32 mouse cellular contexts compared by ENCODE assay signal in the genomic region with DNA sequence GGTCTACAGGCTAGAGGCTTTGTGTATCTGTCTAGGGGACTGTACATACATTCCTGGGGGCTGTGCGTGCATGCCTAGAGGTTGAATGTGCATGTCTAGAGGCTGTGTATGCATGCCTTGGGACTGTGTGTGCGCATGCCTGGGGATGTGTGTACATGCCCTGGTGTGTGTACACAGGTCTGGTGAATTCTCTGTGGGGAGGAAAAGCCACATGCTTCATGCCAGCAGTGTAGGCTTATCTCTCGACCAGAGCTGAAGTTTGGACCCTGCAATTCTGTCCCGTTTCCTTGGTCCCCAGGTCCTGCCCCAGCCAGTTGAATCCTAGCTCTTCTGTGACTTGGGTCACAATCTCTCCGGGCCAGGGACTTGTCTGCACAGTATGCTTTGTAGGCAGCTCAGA. TPM values are rescaled to one million over a fixed set of nuclear protein-coding genes. Genes with fewer than 3 reads are reported as not detected.
DNase-seq lines count a peak whose midpoint lies in the region; ATAC-seq and TF ChIP-seq lines count a peak whose summit lies in the region.
"Had no signal": no experiment of that assay in that cellular context is flagged by ENCODE, and none has a peak within 500 bp of the region (broad histone marks: within the 10 kb centered on the region; RNA-seq: fewer than 3 reads in every experiment).

No protein-coding gene starts in this region.

- intact Hi-C loops in heart, postnatal 14 days (cut with DNase I): no loop called here

- H3K9ac ChIP-seq in lung, embryonic 14.5 days: no peak overlapping the region
- no peak overlapping the region for H3K9ac ChIP-seq in intestine, embryonic 15.5 days
- H3K9ac ChIP-seq: forebrain, embryonic 13.5 days; heart, embryonic 15.5 days; kidney, embryonic 15.5 days; neural tube, embryonic 15.5 days had no signal

- H3K27ac ChIP-seq in heart, embryonic 10.5 days: peak overlapping the region; percentile 67; the same call in 1 of the 2 replicates
- peak overlapping the region; percentile 19; the same call in 1 of the 2 replicates for H3K27ac ChIP-seq in lung, embryonic 14.5 days (ENCODE audit: low read depth)
- peak overlapping the region; percentile 64; the same call in 1 of the 2 replicates for H3K27ac ChIP-seq in intestine, embryonic 15.5 days
- peak overlapping the region; percentile 57 for H3K27ac ChIP-seq in small intestine, adult 2 months (ENCODE audit: insufficient read depth, low read depth, low read length)
- H3K27ac ChIP-seq: forebrain, embryonic 13.5 days; heart, embryonic 15.5 days; hindbrain, embryonic 10.5 days; kidney, embryonic 15.5 days; midbrain, embryonic 10.5 days; neural tube, embryonic 15.5 days had no signal

- TF ChIP-seq POLR2A in lung, adult 2 months (IDR thresholded peaks at IDR 0.05; ENCODE audit: borderline replicate concordance, extremely low read depth, low read depth, low read length): no peak
- no peak for TF ChIP-seq POLR2A in small intestine, adult 2 months (IDR thresholded peaks at IDR 0.05; ENCODE audit: low read depth, low read length)

- peaks cover 34% of the 10 kb centered on the region for H3K4me1 ChIP-seq in heart, embryonic 10.5 days
- H3K4me1 ChIP-seq in lung, embryonic 14.5 days (ENCODE audit: insufficient read depth): peaks cover 26% of the 10 kb centered on the region
- H3K4me1 ChIP-seq in lung, adult 2 months (ENCODE audit: control insufficient read depth, insufficient read depth, low read length): no peaks in the 10 kb centered on the region; the same call in 1 of the 2 replicates
- H3K4me1 ChIP-seq in intestine, embryonic 15.5 days (replicated peaks): peaks cover 27% of the 10 kb centered on the region
- peaks cover 32% of the 10 kb centered on the region for H3K4me1 ChIP-seq in small intestine, adult 2 months (ENCODE audit: control insufficient read depth, insufficient read depth, insufficient read length, low read length)
- H3K4me1 ChIP-seq: forebrain, embryonic 13.5 days; neural tube, embryonic 15.5 days had no signal

- no peaks in the 10 kb centered on the region for H3K9me3 ChIP-seq in heart, embryonic 10.5 days
- H3K9me3 ChIP-seq in lung, embryonic 14.5 days (ENCODE audit: low read depth, low read length): no peaks in the 10 kb centered on the region
- no peaks in the 10 kb centered on the region for H3K9me3 ChIP-seq in intestine, embryonic 15.5 days
- H3K9me3 ChIP-seq: forebrain, embryonic 13.5 days; G1E; heart, embryonic 15.5 days; hindbrain, embryonic 10.5 days; kidney, embryonic 15.5 days; midbrain, embryonic 10.5 days; neural tube, embryonic 15.5 days had no signal

- peak overlapping the region; percentile 2; the same call in 1 of the 2 replicates for H3K4me3 ChIP-seq in heart, embryonic 10.5 days
- no peak overlapping the region for H3K4me3 ChIP-seq in lung, embryonic 14.5 days (ENCODE audit: low read depth, low read length)
- H3K4me3 ChIP-seq in lung, adult 2 months (replicated peaks; ENCODE audit: extremely low read depth, low read depth, low read length): no peak overlapping the region
- no peak overlapping the region for H3K4me3 ChIP-seq in intestine, embryonic 15.5 days (replicated peaks)
- H3K4me3 ChIP-seq in small intestine, adult 2 months (ENCODE audit: low read depth, low read length): no peak overlapping the region
- H3K4me3 ChIP-seq: forebrain, embryonic 13.5 days; heart, embryonic 15.5 days; hindbrain, embryonic 10.5 days; kidney, embryonic 15.5 days; midbrain, embryonic 10.5 days; neural tube, embryonic 15.5 days had no signal

- no peak overlapping the region for H3K4me2 ChIP-seq in lung, embryonic 14.5 days
- 0 out of 2 replicates have a peak overlapping the region, but pooled peaks have one; percentile 19 for H3K4me2 ChIP-seq in intestine, embryonic 15.5 days (replicated peaks)
- H3K4me2 ChIP-seq: forebrain, embryonic 13.5 days; heart, embryonic 15.5 days; kidney, embryonic 15.5 days; neural tube, embryonic 15.5 days had no signal

- ATAC-seq in lung, embryonic 14.5 days (ENCODE audit: insufficient read depth): peak; percentile 18; the same call in 1 of the 2 replicates
- peak; percentile 48 for ATAC-seq in intestine, embryonic 15.5 days
- ATAC-seq: forebrain, embryonic 13.5 days; hindbrain, embryonic 16.5 days; lung, postnatal 0 days; Patski had no signal

- WGBS in heart, embryonic 10.5 days: 59% methylated on average over 5 of the region's 5 CpGs
- WGBS in lung, embryonic 14.5 days: 56% methylated on average over 5 of the region's 5 CpGs
- 58% methylated on average over 5 of the region's 5 CpGs for WGBS in lung, adult 2 months
- WGBS in intestine, embryonic 15.5 days: 57% methylated on average over 5 of the region's 5 CpGs
- 22% methylated on average over 5 of the region's 5 CpGs for WGBS in small intestine, adult 2 months

- no peaks in the 10 kb centered on the region for H3K36me3 ChIP-seq in heart, embryonic 10.5 days
- no peaks in the 10 kb centered on the region for H3K36me3 ChIP-seq in lung, embryonic 14.5 days (ENCODE audit: insufficient read depth)
- H3K36me3 ChIP-seq in intestine, embryonic 15.5 days: no peaks in the 10 kb centered on the region
- no peaks in the 10 kb centered on the region for H3K36me3 ChIP-seq in small intestine, adult 2 months (ENCODE audit: control insufficient read depth, insufficient read depth, low read length)
- H3K36me3 ChIP-seq: G1E; heart, embryonic 15.5 days; hindbrain, embryonic 10.5 days; kidney, embryonic 15.5 days; midbrain, embryonic 10.5 days; neural tube, embryonic 15.5 days had no signal

- no peak for TF ChIP-seq CTCF in lung, embryonic 14.5 days (IDR thresholded peaks at IDR 0.05; ENCODE audit: low read depth)
- TF ChIP-seq CTCF in lung, adult 2 months (IDR thresholded peaks at IDR 0.05; ENCODE audit: insufficient read depth, low read length): no peak
- TF ChIP-seq CTCF in small intestine, adult 2 months (IDR thresholded peaks at IDR 0.05; ENCODE audit: extremely low read depth, insufficient read length, insufficient replicate concordance, low read depth, low read length): no peak

- no peaks in the 10 kb centered on the region for H3K27me3 ChIP-seq in heart, embryonic 10.5 days (ENCODE audit: insufficient read depth, poor library complexity, severe bottlenecking)
- H3K27me3 ChIP-seq in lung, embryonic 14.5 days (ENCODE audit: insufficient read depth, low read length): no peaks in the 10 kb centered on the region
- no peaks in the 10 kb centered on the region for H3K27me3 ChIP-seq in intestine, embryonic 15.5 days (replicated peaks)
- no peaks in the 10 kb centered on the region for H3K27me3 ChIP-seq in small intestine, adult 2 months (ENCODE audit: control insufficient read depth, insufficient read depth, low read length)
- H3K27me3 ChIP-seq: forebrain, embryonic 13.5 days; heart, embryonic 15.5 days; kidney, embryonic 15.5 days; neural tube, embryonic 15.5 days had no signal

- no peak for DNase-seq in heart, embryonic 10.5 days (ENCODE audit: low spot score)
- no peak for DNase-seq in heart, postnatal 14 days
- DNase-seq in lung, embryonic 14.5 days: no peak
- DNase-seq in lung, adult 2 months: no peak
- no peak for DNase-seq in adipocyte (ENCODE audit: low spot score)
- no peak for DNase-seq in B cell, adult 2 months
- DNase-seq: adrenal gland, postnatal 14 days; cerebellum, adult 2 months; cerebellum, postnatal 36 days; kidney, adult 11 months; kidney, postnatal 36 days; layer of hippocampus, postnatal 36 days; right cerebral cortex, adult 18-20 months; right cerebral cortex, postnatal 4 days; thymus, postnatal 25 days had no signal

RNA-seq across cellular contexts. Expression of a gene that starts 1.9 kb away (rescaled TPM):
- polyA plus RNA-seq in heart, embryonic 10.5 days (2016; fragmentation: Nextera tagmentation; extraction: Ambion mirVana): 0.16 and 0.68 TPM in 2 replicates
- not detected for total RNA-seq in heart, postnatal 14 days (2021)
- 1.9 and 2.3 TPM in 2 replicates for polyA plus RNA-seq in lung, embryonic 14.5 days (2014; fragmentation: Nextera tagmentation; extraction: Ambion mirVana)
- polyA plus RNA-seq in lung, adult 2 months (2012; rRNA removed): 1.4 and 2.3 TPM in 2 replicates
- polyA plus RNA-seq in intestine, embryonic 15.5 days (2015; fragmentation: Nextera tagmentation; extraction: Ambion mirVana): 2.8 and 3.8 TPM in 2 replicates
- 1.2 and 1.6 TPM in 2 replicates for polyA plus RNA-seq in small intestine, adult 2 months (2012; rRNA removed)
- total RNA-seq: adrenal gland, postnatal 14 days; gastrocnemius, adult 18-20 months; granulocyte monocyte progenitor cell, adult 5-6 weeks; layer of hippocampus, adult 8-10 months; layer of hippocampus, postnatal 36 days; left cerebral cortex, postnatal 10 days had no signal
- polyA plus RNA-seq: cerebellum, adult 2 months; forebrain, embryonic 13.5 days; G1E; hindbrain, embryonic 16.5 days; neural tube, embryonic 15.5 days; Patski had no signal

RNA-seq across cellular contexts. Expression of a gene that starts 18.3 kb away (rescaled TPM):
- polyA plus RNA-seq in heart, embryonic 10.5 days (2016; fragmentation: Nextera tagmentation; extraction: Ambion mirVana): 12.4 and 13.1 TPM in 2 replicates
- 10 to 100 TPM; 14.3 to 14.6 TPM for total RNA-seq in heart, postnatal 14 days (2021)
- 24.0 and 25.6 TPM in 2 replicates for polyA plus RNA-seq in lung, embryonic 14.5 days (2014; fragmentation: Nextera tagmentation; extraction: Ambion mirVana)
- 22.7 and 28.2 TPM in 2 replicates for polyA plus RNA-seq in lung, adult 2 months (2012; rRNA removed)
- polyA plus RNA-seq in intestine, embryonic 15.5 days (2015; fragmentation: Nextera tagmentation; extraction: Ambion mirVana): 11.4 and 12.7 TPM in 2 replicates
- 15.3 and 32.0 TPM in 2 replicates for polyA plus RNA-seq in small intestine, adult 2 months (2012; rRNA removed)

RNA-seq across cellular contexts. Expression of a gene that starts 34.4 kb away (rescaled TPM):
- 332 and 360 TPM in 2 replicates for polyA plus RNA-seq in heart, embryonic 10.5 days (2016; fragmentation: Nextera tagmentation; extraction: Ambion mirVana)
- total RNA-seq in heart, postnatal 14 days (2021): 100 to 1,000 TPM; 460 to 507 TPM
- polyA plus RNA-seq in lung, embryonic 14.5 days (2014; fragmentation: Nextera tagmentation; extraction: Ambion mirVana): 630 and 724 TPM in 2 replicates
- 2,052 and 2,661 TPM in 2 replicates for polyA plus RNA-seq in lung, adult 2 months (2012; rRNA removed)
- 577 and 672 TPM in 2 replicates for polyA plus RNA-seq in intestine, embryonic 15.5 days (2015; fragmentation: Nextera tagmentation; extraction: Ambion mirVana)
- 2,052 and 2,413 TPM in 2 replicates for polyA plus RNA-seq in small intestine, adult 2 months (2012; rRNA removed)

RNA-seq across cellular contexts. Expression of a gene that starts 42.9 kb away (rescaled TPM):
- 34.7 and 41.3 TPM in 2 replicates for polyA plus RNA-seq in heart, embryonic 10.5 days (2016; fragmentation: Nextera tagmentation; extraction: Ambion mirVana)
- total RNA-seq in heart, postnatal 14 days (2021): 1 to 10 TPM; 1.0 to 1.2 TPM
- polyA plus RNA-seq in lung, embryonic 14.5 days (2014; fragmentation: Nextera tagmentation; extraction: Ambion mirVana): 37.4 and 42.7 TPM in 2 replicates
- polyA plus RNA-seq in lung, adult 2 months (2012; rRNA removed): 5.4 and 9.9 TPM in 2 replicates
- 8.6 and 8.8 TPM in 2 replicates for polyA plus RNA-seq in intestine, embryonic 15.5 days (2015; fragmentation: Nextera tagmentation; extraction: Ambion mirVana)
- 36.0 and 121 TPM in 2 replicates for polyA plus RNA-seq in small intestine, adult 2 months (2012; rRNA removed)
- total RNA-seq: gastrocnemius, adult 18-20 months; granulocyte monocyte progenitor cell, adult 5-6 weeks; layer of hippocampus, adult 8-10 months; layer of hippocampus, postnatal 36 days; left cerebral cortex, postnatal 10 days had no signal
- polyA plus RNA-seq: cerebellum, adult 2 months; embryonic facial prominence, embryonic 14.5 days; forebrain, embryonic 13.5 days; G1E; hindbrain, embryonic 16.5 days; Patski had no signal
